Mouse (Mus musculus): ENCODE measurements at regions not wholly inside any gene's neighbourhood (a gene's known extent, or its start where the extent isn't known, plus 50 kb on each side); places are given as distances from the start of the nearest gene placed in this dataset.
A peak's percentile ranks its signal among the peaks of the same experiment; 100 is the strongest.

DNA sequence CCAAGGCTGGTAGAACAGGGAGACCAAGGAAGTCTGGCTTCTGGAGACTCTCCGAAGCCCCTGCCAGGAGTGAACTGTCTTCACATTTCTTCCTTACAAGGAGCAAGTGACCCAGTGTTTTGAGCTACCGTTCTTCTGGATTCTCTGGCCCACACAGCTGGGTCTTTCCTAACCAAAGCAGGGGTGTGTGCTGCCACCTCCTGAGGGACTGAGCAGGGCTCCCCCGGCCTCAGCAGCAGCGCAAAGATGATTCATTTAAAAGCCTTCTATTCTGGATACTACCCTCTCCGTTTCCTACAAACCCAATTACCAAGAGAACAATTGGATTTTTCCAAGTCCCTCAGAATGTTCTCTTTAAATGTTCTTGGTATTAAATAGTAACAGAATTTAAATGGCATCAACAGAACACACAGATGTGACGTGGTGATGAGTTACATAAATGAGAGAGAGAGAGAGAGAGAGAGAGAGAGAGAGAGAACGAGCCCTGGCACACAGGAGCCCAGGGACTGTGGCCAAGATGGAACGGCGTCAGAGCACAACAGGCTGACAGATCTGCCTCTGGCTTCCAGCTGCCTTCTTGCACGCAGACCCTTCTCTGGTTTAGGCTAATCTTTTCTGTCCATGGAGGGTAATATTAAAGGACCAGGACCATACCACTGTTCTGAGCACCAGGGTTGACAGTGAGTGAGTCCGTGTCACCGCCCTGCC lies 191.6 kb downstream of the Agtpbp1 start:
- Histone ChIP-seq H3K9me3 (ENCODE audit: control insufficient read depth, low read length) (no peaks in the 10 kb centered on the region), H3K4me3 (ENCODE audit: low read depth, low read length) (no peak overlapping the region), H3K9ac (ENCODE audit: low read length) (no peak overlapping the region), H3K36me3 (ENCODE audit: control insufficient read depth, insufficient read depth, low read length) (no peaks in the 10 kb centered on the region), H3K4me1 (replicated peaks; ENCODE audit: control insufficient read depth, insufficient read depth) (no peaks in the 10 kb centered on the region), H3K27me3 (ENCODE audit: control insufficient read depth, insufficient read depth, low read length) (no peaks in the 10 kb centered on the region), H3K27ac (replicated peaks) (no peak overlapping the region), H3K4me2 (replicated peaks; ENCODE audit: low read depth) (no peak overlapping the region)
- no peak for TF ChIP-seq CTCF (IDR thresholded peaks at IDR 0.05; ENCODE audit: low read depth)
- TF ChIP-seq EP300 (optimal IDR thresholded peaks at IDR 0.05) = no peak
- 63% methylated on average over 12 of the region's 12 CpGs for WGBS
- DNase-seq (ENCODE audit: low spot score) = no peak
- ATAC-seq (ENCODE audit: low FRiP score, low TSS enrichment) = peak; percentile 18; the same call in 1 of the 2 replicates

DNA sequence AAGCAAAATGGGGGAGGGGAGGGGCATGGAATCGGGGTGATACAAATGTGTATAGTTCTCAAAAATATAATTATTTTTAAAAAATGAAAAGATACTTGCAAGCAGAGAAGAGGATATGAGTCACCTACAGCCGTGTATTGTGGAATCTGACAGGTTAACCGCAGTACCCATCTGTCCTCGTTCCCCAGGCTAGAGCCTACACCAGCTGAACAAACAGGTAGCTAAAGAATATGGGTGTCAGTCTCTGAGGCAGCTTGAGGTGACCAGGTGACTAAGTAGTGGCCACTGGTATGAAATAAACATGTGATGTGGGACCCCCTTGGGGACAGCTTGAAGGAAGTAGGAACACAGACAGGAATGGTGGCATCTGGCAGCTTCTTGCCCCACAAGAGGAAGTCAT lies 192.2 kb downstream of the Agtpbp1 start:
- ATAC-seq (ENCODE audit: low FRiP score, low TSS enrichment) = no peak
- DNase-seq (ENCODE audit: low spot score) = no peak
- no peak for TF ChIP-seq CTCF (IDR thresholded peaks at IDR 0.05; ENCODE audit: low read depth)
- no peak for TF ChIP-seq EP300 (optimal IDR thresholded peaks at IDR 0.05)
- no peaks in the 10 kb centered on the region for H3K27me3 ChIP-seq (ENCODE audit: control insufficient read depth, insufficient read depth, low read length)
- H3K9ac ChIP-seq (ENCODE audit: low read length) = no peak overlapping the region
- no peak overlapping the region for H3K27ac ChIP-seq (replicated peaks)
- H3K9me3 ChIP-seq (ENCODE audit: control insufficient read depth, low read length) = no peaks in the 10 kb centered on the region
- 66% methylated on average over 4 of the region's 4 CpGs for WGBS
- no peak overlapping the region for H3K4me3 ChIP-seq (ENCODE audit: low read depth, low read length)
- H3K36me3 ChIP-seq (ENCODE audit: control insufficient read depth, insufficient read depth, low read length) = no peaks in the 10 kb centered on the region
- H3K4me1 ChIP-seq (replicated peaks; ENCODE audit: control insufficient read depth, insufficient read depth) = no peaks in the 10 kb centered on the region
- no peak overlapping the region for H3K4me2 ChIP-seq (replicated peaks; ENCODE audit: low read depth)

DNA sequence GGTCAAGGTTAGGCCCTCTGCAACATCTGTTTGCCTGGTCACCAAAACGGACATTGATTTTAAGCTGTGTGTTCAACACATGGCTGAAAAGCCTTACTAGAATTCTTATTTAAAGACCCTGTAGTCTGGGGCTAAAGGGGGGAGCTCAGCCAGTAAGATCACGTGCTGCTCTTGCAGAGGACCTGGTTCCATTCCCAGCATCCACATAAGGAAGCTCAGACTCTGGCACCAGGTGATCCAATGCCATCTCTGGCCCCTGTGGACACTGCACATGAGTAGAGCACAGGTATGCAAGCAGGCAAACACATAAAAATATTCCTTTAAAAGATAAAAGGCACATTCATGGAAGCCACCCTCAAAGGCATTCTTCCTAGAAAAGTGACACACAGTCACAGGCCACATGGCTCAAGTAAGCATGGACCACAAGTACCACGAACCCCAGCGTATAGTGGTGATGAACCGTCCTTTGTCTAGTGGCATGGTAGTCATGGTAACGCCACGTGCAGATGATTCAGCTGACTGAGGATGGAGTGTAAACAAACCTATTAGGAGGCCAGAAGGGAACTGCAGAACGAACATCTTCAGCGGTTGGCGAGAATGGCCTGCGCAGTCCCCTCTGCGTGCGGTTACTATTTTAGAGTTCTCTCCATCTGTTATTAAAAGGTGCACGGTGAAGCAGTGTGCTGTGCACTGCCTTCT lies 197.3 kb downstream of the Agtpbp1 start:
- 61% methylated on average over 14 of the region's 14 CpGs for WGBS
- Histone ChIP-seq H3K9me3 (ENCODE audit: control insufficient read depth, low read length) (no peaks in the 10 kb centered on the region), H3K36me3 (ENCODE audit: control insufficient read depth, insufficient read depth, low read length) (no peaks in the 10 kb centered on the region), H3K4me1 (replicated peaks; ENCODE audit: control insufficient read depth, insufficient read depth) (no peaks in the 10 kb centered on the region), H3K27me3 (ENCODE audit: control insufficient read depth, insufficient read depth, low read length) (no peaks in the 10 kb centered on the region), H3K9ac (ENCODE audit: low read length) (no peak overlapping the region), H3K27ac (replicated peaks) (no peak overlapping the region), H3K4me2 (replicated peaks; ENCODE audit: low read depth) (no peak overlapping the region), H3K4me3 (ENCODE audit: low read depth, low read length) (no peak overlapping the region)
- TF ChIP-seq EP300 (optimal IDR thresholded peaks at IDR 0.05) = no peak
- TF ChIP-seq CTCF (IDR thresholded peaks at IDR 0.05; ENCODE audit: low read depth) = no peak
- no peak for DNase-seq (ENCODE audit: low spot score)
- no peak for ATAC-seq (ENCODE audit: low FRiP score, low TSS enrichment)

DNA sequence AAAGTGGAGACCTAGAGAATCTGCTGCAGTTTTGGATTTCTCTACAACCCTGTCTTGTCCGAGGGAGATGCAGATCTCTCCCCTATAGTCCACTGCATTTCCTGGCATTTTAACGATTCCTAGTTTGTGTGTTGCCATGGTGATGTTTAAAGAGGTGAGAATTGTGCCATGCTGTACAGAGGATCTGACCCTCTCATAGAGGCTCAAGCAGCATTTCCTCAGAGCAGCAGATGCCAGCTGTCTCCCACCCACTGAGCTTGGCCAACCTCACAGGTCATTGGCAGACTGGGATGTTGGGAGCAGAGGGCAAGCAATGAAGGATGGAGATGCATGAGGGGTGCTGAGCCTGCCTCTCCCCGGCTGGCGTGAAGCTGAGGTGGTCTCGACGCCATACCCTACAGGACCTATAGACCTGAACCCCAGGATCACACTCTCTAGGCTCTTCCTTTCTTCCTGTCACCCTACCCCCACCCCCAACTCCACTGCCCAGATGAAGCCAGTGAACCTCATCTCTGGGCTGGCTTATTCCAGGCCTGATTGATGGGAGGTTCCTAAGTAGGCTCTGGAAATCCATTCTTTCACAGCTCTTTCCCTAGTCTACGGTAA lies 198.0 kb downstream of the Agtpbp1 start:
- ATAC-seq (ENCODE audit: low FRiP score, low TSS enrichment) = no peak
- DNase-seq (ENCODE audit: low spot score) = no peak
- TF ChIP-seq CTCF (IDR thresholded peaks at IDR 0.05; ENCODE audit: low read depth) (no peak), EP300 (optimal IDR thresholded peaks at IDR 0.05) (no peak)
- Histone ChIP-seq H3K9me3 (ENCODE audit: control insufficient read depth, low read length) (no peaks in the 10 kb centered on the region), H3K27ac (replicated peaks) (no peak overlapping the region), H3K4me1 (replicated peaks; ENCODE audit: control insufficient read depth, insufficient read depth) (no peaks in the 10 kb centered on the region), H3K36me3 (ENCODE audit: control insufficient read depth, insufficient read depth, low read length) (no peaks in the 10 kb centered on the region), H3K4me3 (ENCODE audit: low read depth, low read length) (no peak overlapping the region), H3K4me2 (replicated peaks; ENCODE audit: low read depth) (no peak overlapping the region), H3K27me3 (ENCODE audit: control insufficient read depth, insufficient read depth, low read length) (no peaks in the 10 kb centered on the region), H3K9ac (ENCODE audit: low read length) (no peak overlapping the region)
- 78% methylated on average over 7 of the region's 7 CpGs for WGBS

DNA sequence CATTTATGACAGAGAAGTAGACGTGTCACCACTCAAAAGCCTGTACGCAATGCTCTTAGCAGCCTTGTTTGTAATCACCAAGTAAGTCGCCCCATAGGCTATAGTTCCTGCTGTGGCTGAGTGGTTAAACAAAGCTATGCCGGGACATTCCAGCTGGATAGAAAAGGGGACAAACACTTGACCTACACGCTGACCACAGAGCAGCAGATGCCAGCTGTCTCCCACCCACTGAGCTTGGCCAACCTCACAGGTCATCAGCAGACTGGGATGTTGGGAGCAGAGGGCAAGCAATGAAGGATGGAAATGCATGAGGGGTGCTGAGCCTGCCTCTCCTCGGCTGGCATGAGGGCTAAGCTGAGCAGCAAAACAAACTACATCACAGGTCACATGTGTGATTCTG lies 199.2 kb downstream of the Agtpbp1 start:
- Histone ChIP-seq H3K4me2 (replicated peaks; ENCODE audit: low read depth) (no peak overlapping the region), H3K9ac (ENCODE audit: low read length) (no peak overlapping the region), H3K4me1 (replicated peaks; ENCODE audit: control insufficient read depth, insufficient read depth) (no peaks in the 10 kb centered on the region), H3K36me3 (ENCODE audit: control insufficient read depth, insufficient read depth, low read length) (no peaks in the 10 kb centered on the region), H3K27ac (replicated peaks) (no peak overlapping the region), H3K4me3 (ENCODE audit: low read depth, low read length) (no peak overlapping the region), H3K9me3 (ENCODE audit: control insufficient read depth, low read length) (no peaks in the 10 kb centered on the region), H3K27me3 (ENCODE audit: control insufficient read depth, insufficient read depth, low read length) (no peaks in the 10 kb centered on the region)
- no peak for ATAC-seq (ENCODE audit: low FRiP score, low TSS enrichment)
- TF ChIP-seq EP300 (optimal IDR thresholded peaks at IDR 0.05) (no peak), CTCF (IDR thresholded peaks at IDR 0.05; ENCODE audit: low read depth) (no peak)
- 60% methylated on average over 6 of the region's 6 CpGs for WGBS
- no peak for DNase-seq (ENCODE audit: low spot score)

All from stomach, postnatal 0 days (tissue).